Mouse (Mus musculus) myocyte (in vitro differentiated cells): Measurements from ENCODE around the gene Rtn4r.

Experiments
- CEBPB ChIP-seq: IDR thresholded peaks from 2 replicates; pipeline ENCODE4 v1.6.1; 2011; ENCODE audit warnings: mild to moderate bottlenecking, moderate library complexity; ENCODE audit not compliant: poor library complexity, insufficient read depth, severe bottlenecking
- E2F4 ChIP-seq: IDR thresholded peaks from one replicate; pipeline ENCODE4 v1.6.1; 2011; ENCODE audit warnings: mild to moderate bottlenecking, control low read depth, moderate library complexity; ENCODE audit not compliant: insufficient read depth
- MAX ChIP-seq: IDR thresholded peaks from one replicate; pipeline ENCODE4 v1.6.1; 2011; ENCODE audit warnings: low read depth, mild to moderate bottlenecking, control low read depth
- MYOD1 ChIP-seq, 3 experiments: IDR thresholded peaks; one replicate each; pipeline ENCODE4 v1.6.1; 2011; ENCODE audit warnings: control low read depth in 2 of 3, low read depth in 2 of 3, mild to moderate bottlenecking in 2 of 3, moderate library complexity in 1 of 3; ENCODE audit not compliant: insufficient read length in 2 of 3, control insufficient read depth in 1 of 3
- POLR2A ChIP-seq: IDR thresholded peaks from one replicate; pipeline ENCODE4 v1.6.1; 2011; ENCODE audit warnings: low read depth, mild to moderate bottlenecking, control low read depth, moderate library complexity; ENCODE audit not compliant: insufficient read length
- POLR2AphosphoS2 ChIP-seq: IDR thresholded peaks from one replicate; pipeline ENCODE4 v1.6.1; 2011; ENCODE audit warnings: low read depth, control low read depth; ENCODE audit not compliant: insufficient read length
- SRF ChIP-seq: IDR thresholded peaks from one replicate; pipeline ENCODE4 v1.6.1; 2011; ENCODE audit warnings: low read depth; ENCODE audit not compliant: control insufficient read depth, insufficient read length
- TCF12 ChIP-seq: IDR thresholded peaks from one replicate; pipeline ENCODE4 v1.6.1; 2011; ENCODE audit warnings: mild to moderate bottlenecking, control low read depth; ENCODE audit not compliant: poor library complexity, insufficient read depth, severe bottlenecking
- TCF3 ChIP-seq: IDR thresholded peaks from one replicate; pipeline ENCODE4 v1.6.1; 2011; ENCODE audit warnings: low read depth, control low read depth; ENCODE audit not compliant: insufficient read length
- USF1 ChIP-seq: IDR thresholded peaks from one replicate; pipeline ENCODE4 v1.6.1; 2011; ENCODE audit warnings: low read depth, mild to moderate bottlenecking, control low read depth, moderate library complexity

GRCm38 (mm10) chr16:18191006-18191405, 63.6 kb downstream of the Rtn4r start:
- no peak for TF ChIP-seq MYOD1 (IDR thresholded peaks at IDR 0.05; ENCODE audit: control insufficient read depth in 1 of 3, insufficient read length in 2 of 3, low read depth in 2 of 3)
- no peak for TF ChIP-seq POLR2A
- TF ChIP-seq USF1: no peak
- TF ChIP-seq TCF12: no peak
- TF ChIP-seq E2F4: no peak
- TF ChIP-seq MAX: no peak
- TF ChIP-seq SRF: no peak
- TF ChIP-seq POLR2AphosphoS2: no peak
- TF ChIP-seq TCF3: no peak
- no peak for TF ChIP-seq CEBPB
